Mouse (Mus musculus) brain, embryonic 14.5 days (tissue): ENCODE results near the gene Gm11985.

Experiments
- CTCF ChIP-seq: fragments of 200-500 bp; IDR thresholded peaks from 2 replicates; pipeline ENCODE4 v1.5.1; 2012; ENCODE audit warnings: inconsistent platforms, mild to moderate bottlenecking, moderate library complexity, borderline replicate concordance; ENCODE audit not compliant: insufficient read depth, insufficient read length; ENCODE audit errors: extremely low read depth
- POLR2A ChIP-seq: fragments of 200-500 bp; IDR thresholded peaks from 2 replicates; pipeline ENCODE4 v1.6.1; 2012; ENCODE audit warnings: mild to moderate bottlenecking, inconsistent platforms, borderline replicate concordance; ENCODE audit not compliant: poor library complexity, insufficient read depth, insufficient read length, severe bottlenecking; ENCODE audit errors: extremely low read depth

DNA sequence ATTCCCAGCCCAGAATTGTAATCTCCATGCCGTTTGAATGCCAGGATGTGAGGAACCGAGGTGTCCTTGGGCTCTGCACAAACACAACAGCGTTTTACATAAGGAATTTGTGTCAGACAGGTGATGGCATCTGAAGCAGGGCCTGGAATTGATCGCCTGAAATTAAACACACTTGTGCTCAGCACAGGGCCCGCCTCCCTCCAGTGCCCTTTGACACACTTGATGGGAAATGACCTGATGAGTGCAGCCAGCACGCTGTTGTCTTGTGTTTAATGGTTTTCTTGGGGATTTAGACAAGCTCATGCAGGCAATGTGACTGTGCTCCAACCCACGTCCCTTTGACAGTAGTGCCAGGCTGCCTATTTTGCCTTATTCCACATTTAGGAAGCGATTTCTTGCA, 897 bp downstream of the Gm11985 start:
- no peak for TF ChIP-seq CTCF
- no peak for TF ChIP-seq POLR2A
